Mouse (Mus musculus) heart, adult 2 months (tissue): ENCODE results near the gene Ldlr.

Experiments
- CTCF ChIP-seq: fragments of 200-600 bp; IDR thresholded peaks from 2 replicates; pipeline ENCODE4 v1.8.1; 2022; ENCODE audit warnings: antibody characterized with exemption, mild to moderate bottlenecking, moderate library complexity
- POLR2A ChIP-seq: fragments of 200-500 bp; IDR thresholded peaks from 2 replicates; pipeline ENCODE4 v1.6.1; 2011; ENCODE audit warnings: mild to moderate bottlenecking, low read depth, low read length, control low read depth; ENCODE audit not compliant: insufficient read depth

- TF ChIP-seq POLR2A (no peak), CTCF (peak; percentile 72)
Measured at GRCm38 (mm10) chr9:21751347-21751746, 28.1 kb downstream of the Ldlr start.
